Mouse (Mus musculus) lung, embryonic 14.5 days (tissue): ENCODE measurements around the gene Ssu2. TPM values are rescaled to one million over a fixed set of nuclear protein-coding genes. Genes with fewer than 3 reads are reported as not detected.

Experiments
- ATAC-seq: fragments of 200-750 bp; cut with Nextera tagmentation; 2 replicates; pipeline ENCODE4 v1.8.0; 2017; ENCODE audit warnings: mild to moderate bottlenecking, moderate TSS enrichment, moderate library complexity; ENCODE audit not compliant: insufficient read depth
- DNase-seq: peaks from one replicate; pipeline ENCODE4 v3.0.0-alpha.2; 2015
- H3K27ac ChIP-seq: fragments of 300-500 bp; sonication (generic); 2 replicates; pipeline ENCODE4 v1.5.1; 2014; ENCODE audit warnings: low read depth, mild to moderate bottlenecking, moderate library complexity
- H3K27me3 ChIP-seq: fragments of 300-500 bp; sonication (generic); 2 replicates; pipeline ENCODE4 v1.6.1; 2014; ENCODE audit warnings: low read length, control low read depth; ENCODE audit not compliant: insufficient read depth
- H3K36me3 ChIP-seq: fragments of 300-500 bp; sonication (generic); 2 replicates; pipeline ENCODE4 v1.6.1; 2014; ENCODE audit warnings: control low read depth; ENCODE audit not compliant: insufficient read depth
- H3K4me1 ChIP-seq: fragments of 300-500 bp; sonication (generic); 2 replicates; pipeline ENCODE4 v1.6.1; 2014; ENCODE audit warnings: antibody characterized with exemption, control low read depth; ENCODE audit not compliant: insufficient read depth
- H3K4me2 ChIP-seq: fragments of 300-500 bp; sonication (generic); 2 replicates; pipeline ENCODE4 v1.6.1; 2014; ENCODE audit warnings: mild to moderate bottlenecking
- H3K4me3 ChIP-seq: fragments of 300-500 bp; sonication (generic); 2 replicates; pipeline ENCODE4 v1.5.1; 2014; ENCODE audit warnings: low read depth, low read length
- H3K9ac ChIP-seq: fragments of 300-500 bp; sonication (generic); 2 replicates; pipeline ENCODE4 v1.6.1; 2014
- H3K9me3 ChIP-seq: fragments of 300-500 bp; sonication (generic); 2 replicates; pipeline ENCODE4 v1.6.1; 2016; ENCODE audit warnings: low read depth, low read length, control low read depth
- CTCF ChIP-seq: IDR thresholded peaks from 2 replicates; pipeline ENCODE4 v1.5.1; 2016; ENCODE audit warnings: antibody characterized with exemption, low read depth
- WGBS: fragments of 180-500 bp; shearing (Covaris S2); extraction: QIAGEN DNeasy Blood & Tissue Kit; methylation state at CpG from one replicate; pipeline ENCODE4 v1.1.7; 2014; 5-methylcytosine and 5-hydroxymethylcytosine counted together
- polyA plus RNA-seq: library from polyadenylated mRNA; unstranded; fragments of >200 nt; fragmentation: Nextera tagmentation; extraction: Ambion mirVana; gene quantifications from 2 replicates; pipeline ENCODE4 v1.2.1, GENCODE M21; 2014

The Ssu2 gene
- 2.4 and 2.8 TPM in 2 replicates for polyA plus RNA-seq

- H3K27ac ChIP-seq, result peak within 1 kb of the TSS; percentile 32; the same call in 1 of the 2 replicates
- H3K36me3 ChIP-seq, result no peaks in the 10 kb centered on the region
- no peak for ATAC-seq
- H3K9ac ChIP-seq, result no peak within 1 kb of the TSS
- H3K27me3 ChIP-seq, result no peaks in the 10 kb centered on the region
- H3K9me3 ChIP-seq, result no peaks in the 10 kb centered on the region
- peaks cover 5% of the 10 kb centered on the region; the same call in 1 of the 2 replicates for H3K4me1 ChIP-seq
- WGBS, result 65% methylated on average over 9 of the region's 9 CpGs
- H3K4me2 ChIP-seq, result no peak within 1 kb of the TSS
- TF ChIP-seq CTCF, result no peak
- peak; percentile 27 for DNase-seq
- H3K4me3 ChIP-seq, result no peak within 1 kb of the TSS
Measured at GRCm38 (mm10) chr6:112387947-112388346, at the start of gene Ssu2. Gene Ssu2, minus strand, starts transcription at chr6:112388023.

DNA sequence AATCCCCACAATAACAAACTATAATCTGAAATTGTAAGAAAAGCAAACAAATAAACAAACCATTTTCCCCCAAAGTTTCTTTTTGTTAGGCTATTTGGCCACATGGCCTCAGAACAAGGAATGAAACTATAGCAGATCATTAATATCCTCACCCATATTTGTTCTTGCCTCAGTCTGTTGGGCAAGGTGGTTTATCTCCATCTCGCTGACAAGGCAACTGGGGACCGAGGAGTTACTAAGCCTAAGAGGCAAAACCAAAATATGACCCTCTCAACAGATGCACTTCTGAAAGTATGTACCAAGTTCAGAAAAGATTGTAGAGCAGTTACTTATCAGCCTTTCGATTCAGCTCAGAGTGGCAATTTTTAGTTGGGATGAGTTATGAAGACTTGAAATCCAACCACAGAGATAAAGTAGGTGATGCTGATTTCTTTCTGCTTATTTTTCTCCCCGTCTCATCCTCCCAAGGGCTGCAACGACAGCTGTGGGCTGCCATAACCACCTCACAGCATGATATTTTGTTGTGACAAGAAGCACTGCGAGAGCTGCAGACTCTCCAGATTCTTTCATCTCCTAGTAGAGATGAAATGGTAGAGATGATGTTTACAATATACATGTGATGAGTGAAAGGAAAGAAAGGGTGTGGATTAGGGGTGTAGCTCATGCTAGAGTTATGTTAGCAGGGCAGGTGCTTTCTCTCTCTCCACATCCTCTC lies 38.4 kb upstream of the Ssu2 start:
- H3K4me3 ChIP-seq, result no peak overlapping the region
- DNase-seq (peak; percentile 91), ATAC-seq (peak; percentile 84)
- no peaks in the 10 kb centered on the region for H3K27me3 ChIP-seq
- no peak overlapping the region for H3K9ac ChIP-seq
- H3K4me2 ChIP-seq, result no peak overlapping the region
- no peak for TF ChIP-seq CTCF
- H3K4me1 ChIP-seq, result no peaks in the 10 kb centered on the region
- H3K27ac ChIP-seq, result no peak overlapping the region
- H3K9me3 ChIP-seq, result no peaks in the 10 kb centered on the region; the same call in 1 of the 2 replicates
- H3K36me3 ChIP-seq, result no peaks in the 10 kb centered on the region
- 26% methylated on average over 6 of the region's 6 CpGs for WGBS

DNA sequence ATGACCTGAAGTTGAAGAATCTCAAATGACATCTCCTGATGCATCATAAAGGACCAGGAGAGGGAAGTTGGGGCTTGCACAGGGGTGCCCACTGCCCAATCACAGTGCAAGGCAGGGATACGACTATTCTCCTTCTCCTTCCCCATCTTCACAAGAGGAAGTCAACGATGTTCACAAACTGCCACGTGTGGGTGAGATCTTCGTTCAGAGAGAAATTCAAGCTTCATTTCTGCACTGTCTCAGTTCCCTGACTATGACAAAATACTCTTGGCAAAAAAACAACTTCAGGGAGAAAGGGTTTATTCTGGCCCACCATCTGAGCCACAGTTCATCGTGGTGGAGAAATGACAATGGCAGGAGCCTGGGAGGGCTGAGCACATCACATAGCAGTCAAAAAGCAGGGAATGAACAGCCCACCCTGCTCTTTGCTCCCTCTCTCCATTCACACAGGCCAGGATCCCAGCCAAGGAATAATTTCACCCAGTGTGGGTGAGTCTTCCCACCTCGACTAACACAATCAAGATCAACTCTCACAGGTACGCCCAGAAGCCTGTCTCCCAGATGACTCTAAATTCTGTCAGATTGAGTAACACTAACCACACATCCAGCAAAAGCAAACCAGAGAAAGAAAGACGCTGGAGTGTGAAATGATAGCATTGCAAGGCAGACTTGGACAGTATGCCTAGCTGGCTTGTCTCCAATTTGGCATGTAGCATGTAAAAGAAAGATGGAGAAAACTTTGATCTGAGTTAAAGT lies 36.1 kb upstream of the Ssu2 start:
- DNase-seq (peak; percentile 94), ATAC-seq (peak; percentile 81)
- Histone ChIP-seq H3K9me3 (no peaks in the 10 kb centered on the region; the same call in 1 of the 2 replicates), H3K36me3 (no peaks in the 10 kb centered on the region), H3K4me2 (no peak overlapping the region), H3K27ac (peak overlapping the region; percentile 61; the same call in 1 of the 2 replicates), H3K27me3 (no peaks in the 10 kb centered on the region), H3K4me1 (no peaks in the 10 kb centered on the region), H3K4me3 (no peak overlapping the region), H3K9ac (no peak overlapping the region)
- TF ChIP-seq CTCF, result no peak
- WGBS, result 34% methylated on average over 8 of the region's 8 CpGs

- H3K4me3 ChIP-seq, result no peak overlapping the region
- DNase-seq (no peak), ATAC-seq (no peak)
- H3K9ac ChIP-seq, result no peak overlapping the region
- TF ChIP-seq CTCF, result peak; percentile 23; the same call in 1 of the 2 replicates
- 89% methylated on average over 1 of the region's 1 CpGs for WGBS
- no peak overlapping the region for H3K27ac ChIP-seq
- H3K4me1 ChIP-seq, result no peaks in the 10 kb centered on the region
- no peaks in the 10 kb centered on the region for H3K27me3 ChIP-seq
- H3K36me3 ChIP-seq, result no peaks in the 10 kb centered on the region
- H3K4me2 ChIP-seq, result no peak overlapping the region
- no peaks in the 10 kb centered on the region; the same call in 1 of the 2 replicates for H3K9me3 ChIP-seq
Measured at GRCm38 (mm10) chr6:112420883-112421282, 33.1 kb upstream of the Ssu2 start.

GRCm38 (mm10) chr6:112419333-112419732 lies 31.5 kb upstream of the Ssu2 start:
- no peak overlapping the region for H3K4me2 ChIP-seq
- DNase-seq, result no peak
- no peaks in the 10 kb centered on the region for H3K27me3 ChIP-seq
- WGBS, result 42% methylated on average over 9 of the region's 9 CpGs
- no peaks in the 10 kb centered on the region for H3K4me1 ChIP-seq
- H3K4me3 ChIP-seq, result no peak overlapping the region
- H3K9me3 ChIP-seq, result no peaks in the 10 kb centered on the region; the same call in 1 of the 2 replicates
- H3K9ac ChIP-seq, result no peak overlapping the region
- ATAC-seq, result no peak
- no peak for TF ChIP-seq CTCF
- no peak overlapping the region for H3K27ac ChIP-seq
- no peaks in the 10 kb centered on the region for H3K36me3 ChIP-seq

- H3K27ac ChIP-seq, result no peak overlapping the region
- DNase-seq (no peak), ATAC-seq (no peak)
- no peak for TF ChIP-seq CTCF
- no peaks in the 10 kb centered on the region for H3K4me1 ChIP-seq
- no peaks in the 10 kb centered on the region for H3K36me3 ChIP-seq
- no peak overlapping the region for H3K4me2 ChIP-seq
- no peaks in the 10 kb centered on the region for H3K9me3 ChIP-seq
- no peak overlapping the region for H3K9ac ChIP-seq
- WGBS, result 74% methylated on average over 5 of the region's 5 CpGs
- no peak overlapping the region for H3K4me3 ChIP-seq
- no peaks in the 10 kb centered on the region for H3K27me3 ChIP-seq
Measured at GRCm38 (mm10) chr6:112404111-112404510, 16.3 kb upstream of the Ssu2 start.

DNA sequence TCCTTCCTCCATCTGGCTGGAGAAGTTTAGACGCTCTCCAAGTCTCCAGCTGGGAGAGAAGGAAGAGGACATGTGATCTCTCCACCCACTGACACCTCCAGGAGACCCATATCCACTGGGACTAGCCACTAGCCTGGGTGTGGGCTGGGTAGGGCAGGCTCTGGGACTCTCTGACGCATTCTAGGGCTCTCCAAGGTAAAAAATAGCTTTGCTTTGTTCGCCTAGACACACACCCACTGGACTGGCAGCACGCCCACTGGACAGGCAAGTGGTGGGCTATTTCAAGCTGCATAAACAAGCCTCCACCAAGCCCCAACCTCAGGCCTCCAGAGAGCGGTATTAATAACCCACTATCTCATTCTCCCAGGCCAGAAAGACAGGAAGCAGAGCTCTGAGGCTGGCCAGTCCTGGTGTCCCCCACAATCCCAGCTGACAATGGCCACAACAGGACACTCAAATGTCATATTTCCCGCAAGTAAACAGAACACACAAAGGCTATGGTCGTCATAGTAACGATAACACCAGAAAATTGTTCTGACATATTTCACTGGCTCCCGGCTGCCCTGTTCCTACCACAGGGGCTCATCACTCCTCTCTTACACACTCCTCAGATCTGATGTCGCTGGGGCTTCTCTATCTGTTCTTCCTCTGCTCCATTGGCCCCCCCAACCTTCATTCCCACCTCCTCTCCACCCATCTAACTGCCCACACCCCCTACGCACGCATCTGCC lies 14.3 kb upstream of the Ssu2 start:
- Histone ChIP-seq H3K4me3 (no peak overlapping the region), H3K9ac (no peak overlapping the region), H3K36me3 (no peaks in the 10 kb centered on the region), H3K9me3 (no peaks in the 10 kb centered on the region), H3K27me3 (no peaks in the 10 kb centered on the region), H3K4me2 (no peak overlapping the region), H3K27ac (peak overlapping the region; percentile 48), H3K4me1 (no peaks in the 10 kb centered on the region)
- TF ChIP-seq CTCF, result no peak
- ATAC-seq (peak; percentile 93), DNase-seq (peak; percentile 80)
- WGBS, result 52% methylated on average over 12 of the region's 12 CpGs
